Mouse (Mus musculus): ENCODE measurements around the gene Oprm1.

GRCm38 (mm10) chr10:7049901-7050300 lies 291.6 kb downstream of the Oprm1 start:
- TF ChIP-seq CTCF (IDR thresholded peaks at IDR 0.05; ENCODE audit: control insufficient read depth, insufficient read depth, insufficient replicate concordance, low read depth, low read length) (no peak), POLR2A (IDR thresholded peaks at IDR 0.05; ENCODE audit: control insufficient read depth, low read depth, low read length) (no peak)

All from testis, adult 2 months (tissue).